Mouse (Mus musculus) liver, postnatal 0 days (tissue): ENCODE data around the gene Nfkbib.

ENCODE experiments used
- CTCF ChIP-seq: sonication (generic); IDR thresholded peaks from 2 replicates; pipeline ENCODE4 v1.5.1; 2016; ENCODE audit warnings: antibody characterized with exemption, low read depth
- EP300 ChIP-seq: IDR thresholded peaks from 2 replicates; pipeline ENCODE4 v1.6.1; 2016; ENCODE audit warnings: antibody characterized with exemption, low read depth, mild to moderate bottlenecking

GRCm38 (mm10) chr7:28733211-28733610, 34.1 kb downstream of the Nfkbib start:
- no peak for TF ChIP-seq CTCF
- TF ChIP-seq EP300 = no peak
